Mouse (Mus musculus): ENCODE measurements around the gene Ttll9.

The Ttll9 gene

GRCm38 (mm10) chr2:153051095-153051494, 88.8 kb downstream of the Ttll9 start:
- DNase-seq (ENCODE audit: low spot score): no peak

GRCm38 (mm10) chr2:153051537-153051936, 89.3 kb downstream of the Ttll9 start:
- no peak for DNase-seq (ENCODE audit: low spot score)

GRCm38 (mm10) chr2:153052700-153053351, 90.5 kb downstream of the Ttll9 start:
- no peak for DNase-seq (ENCODE audit: low spot score)

GRCm38 (mm10) chr2:153053896-153054295, 91.6 kb downstream of the Ttll9 start:
- DNase-seq (ENCODE audit: low spot score): no peak

GRCm38 (mm10) chr2:153055270-153055920, 93.1 kb downstream of the Ttll9 start:
- DNase-seq (ENCODE audit: low spot score): no peak

All from ovary, postnatal 36 days (tissue).